ENCODE assay signal across 27 mouse cellular contexts in the genomic region with DNA sequence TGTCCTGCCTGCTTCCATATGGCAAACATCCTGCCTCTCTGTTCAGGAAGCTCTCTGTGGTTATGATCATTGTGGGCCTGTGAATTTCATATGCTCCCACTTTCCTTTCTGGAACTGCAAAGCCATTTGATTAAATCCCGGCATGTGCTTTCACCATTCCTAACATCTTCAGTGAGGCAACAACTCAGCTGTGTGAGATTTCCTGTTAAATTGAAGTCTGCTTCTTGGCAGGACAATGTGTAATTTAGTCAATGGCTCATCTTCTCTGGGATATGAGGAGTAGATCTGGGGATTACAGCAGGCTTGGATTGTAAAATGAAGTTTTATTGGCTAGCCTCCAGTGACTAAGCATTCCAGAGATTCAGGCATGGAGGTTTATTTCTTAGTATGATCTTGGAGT.
A peak's percentile ranks its signal among the peaks of the same experiment; 100 is the strongest.
DNase-seq lines count a peak whose midpoint lies in the region; ATAC-seq and TF ChIP-seq lines count a peak whose summit lies in the region.
"Had no signal": no experiment of that assay in that cellular context is flagged by ENCODE, and none has a peak within 500 bp of the region (broad histone marks: within the 10 kb centered on the region; RNA-seq: fewer than 3 reads in every experiment).

No protein-coding gene starts in this region.

- H3K27ac ChIP-seq in left cerebral cortex, adult 2 months: peak overlapping the region; percentile 6; the same call in 1 of the 2 replicates
- peak overlapping the region; percentile 19; the same call in 1 of the 2 replicates for H3K27ac ChIP-seq in cortical plate, adult 2 months (ENCODE audit: insufficient read depth, low read length)
- H3K27ac ChIP-seq: embryonic facial prominence, embryonic 15.5 days; forebrain, embryonic 12.5 days; forebrain, embryonic 15.5 days; heart, adult 2 months; heart, embryonic 10.5 days; heart, embryonic 13.5 days; hindbrain, embryonic 14.5 days; hindbrain, postnatal 0 days had no signal

- peak; percentile 70 for ATAC-seq in frontal cortex, adult (ENCODE audit: low TSS enrichment)
- ATAC-seq: CD4-positive, CD25-positive, alpha-beta regulatory T cell, adult 4 months; forebrain, embryonic 15.5 days; hindbrain, postnatal 0 days; inflammation-experienced regulatory T-cells, adult 6 months had no signal

- intact Hi-C loops in left cerebral cortex, adult 2 months (cut with DNase I): no loop called here

- peaks cover 4% of the 10 kb centered on the region; the same call in 1 of the 2 replicates for H3K4me1 ChIP-seq in cortical plate, adult 2 months (ENCODE audit: control insufficient read depth, insufficient read depth, low read length)
- H3K4me1 ChIP-seq: embryonic facial prominence, embryonic 15.5 days; forebrain, embryonic 12.5 days; forebrain, embryonic 15.5 days; heart, embryonic 10.5 days; heart, embryonic 13.5 days had no signal

- no peak for TF ChIP-seq POLR2A in cortical plate, adult 2 months (IDR thresholded peaks at IDR 0.05; ENCODE audit: extremely low read depth, insufficient read depth, low read length)

- TF ChIP-seq CTCF in left cerebral cortex, adult 2 months (IDR thresholded peaks at IDR 0.05): no peak
- TF ChIP-seq CTCF in cortical plate, adult 2 months (IDR thresholded peaks at IDR 0.05; ENCODE audit: extremely low read depth, insufficient read depth, low read length): no peak

- DNase-seq in frontal cortex, postnatal 36 days (ENCODE audit: low spot score in 2 of 2): no peak
- no peak for DNase-seq in left cerebral cortex, adult 2 months (ENCODE audit: extremely low spot score in 1 of 2, low spot score in 2 of 2)
- DNase-seq in left cerebral cortex, adult 8-10 months (ENCODE audit: low spot score in 2 of 2): no peak
- peak; percentile 71 for DNase-seq in brain, adult 2 months (ENCODE audit: low read depth, low spot score)
- no peak for DNase-seq in gastrocnemius, postnatal 25 days
- no peak for DNase-seq in cerebellum, postnatal 14 days
- DNase-seq: adrenal gland, adult 2 months; adrenal gland, postnatal 14 days; cerebellum, adult 18-20 months; cerebellum, adult 9-10 months; cerebellum, postnatal 25 days; embryo, embryonic 11 days; gastrocnemius, postnatal 36 days; heart, adult 2 months; heart, postnatal 14 days; heart, postnatal 4 days had no signal

- no peak overlapping the region for H3K4me3 ChIP-seq in left cerebral cortex, adult 2 months
- H3K4me3 ChIP-seq in cortical plate, adult 2 months (ENCODE audit: insufficient read depth, low read length): no peak overlapping the region
- H3K4me3 ChIP-seq: embryonic facial prominence, embryonic 15.5 days; forebrain, embryonic 12.5 days; forebrain, embryonic 15.5 days; heart, adult 2 months; heart, embryonic 10.5 days; heart, embryonic 13.5 days had no signal
